In genomic region chr17:4834065-4834464, GRCm38 (mm10) we compare ENCODE assay signal across 11 mouse cellular contexts.
DNase-seq lines count a peak whose midpoint lies in the region; ATAC-seq lines count a peak whose summit lies in the region.
"Had no signal": no experiment of that assay in that cellular context is flagged by ENCODE, and none has a peak within 500 bp of the region (broad histone marks: within the 10 kb centered on the region; RNA-seq: fewer than 3 reads in every experiment).

No protein-coding gene starts in this region.

- WGBS in lung, embryonic 16.5 days: 32% methylated on average over 7 of the region's 7 CpGs

- peak; percentile 13 for DNase-seq in right cerebral cortex, adult 18-20 months
- no peak for DNase-seq in right cerebral cortex, postnatal 10 days (ENCODE audit: low spot score in 2 of 2)
- DNase-seq in kidney, adult 18-20 months: peak; percentile 23
- peak; percentile 33 to 51 for DNase-seq in urinary bladder, postnatal 36 days (ENCODE audit: low spot score in 2 of 2)
- DNase-seq in embryo, embryonic 10.5 days (ENCODE audit: low spot score): no peak
- DNase-seq in gastrocnemius, adult 18-20 months (ENCODE audit: low spot score): no peak
- DNase-seq in spleen, adult 18-20 months: no peak

- ATAC-seq in lung, embryonic 16.5 days (ENCODE audit: low read depth): peak; percentile 97
- ATAC-seq: intestine, embryonic 15.5 days had no signal

- H3K9ac ChIP-seq in lung, embryonic 16.5 days (ENCODE audit: low read length): no peak overlapping the region
- H3K9ac ChIP-seq: intestine, embryonic 15.5 days had no signal

- H3K4me1 ChIP-seq in lung, embryonic 16.5 days (replicated peaks; ENCODE audit: control insufficient read depth, insufficient read depth, low read length): 0 out of 2 replicates have a peak, but pooled peaks cover 4% of the 10 kb centered on the region
- H3K4me1 ChIP-seq: intestine, embryonic 15.5 days had no signal

- H3K9me3 ChIP-seq in lung, embryonic 16.5 days (ENCODE audit: control insufficient read depth, low read length): no peaks in the 10 kb centered on the region; the same call in 1 of the 2 replicates
- H3K9me3 ChIP-seq: G1E; intestine, embryonic 15.5 days had no signal

- H3K27ac ChIP-seq in lung, embryonic 16.5 days (ENCODE audit: low read length): peak overlapping the region; percentile 16
- H3K27ac ChIP-seq: intestine, embryonic 15.5 days had no signal

- H3K4me3 ChIP-seq in lung, embryonic 16.5 days (ENCODE audit: low read length): no peak overlapping the region
- H3K4me3 ChIP-seq: intestine, embryonic 15.5 days; myocyte had no signal

- no peaks in the 10 kb centered on the region for H3K27me3 ChIP-seq in lung, embryonic 16.5 days (ENCODE audit: control insufficient read depth, insufficient read depth, low read depth, low read length)
- H3K27me3 ChIP-seq: intestine, embryonic 15.5 days had no signal

- peak overlapping the region; percentile 32 for H3K4me2 ChIP-seq in lung, embryonic 16.5 days (ENCODE audit: low read depth, low read length)
- H3K4me2 ChIP-seq: intestine, embryonic 15.5 days had no signal

- H3K36me3 ChIP-seq in lung, embryonic 16.5 days (ENCODE audit: control insufficient read depth, insufficient read depth, low read length): no peaks in the 10 kb centered on the region
- H3K36me3 ChIP-seq: G1E; intestine, embryonic 15.5 days had no signal

Comparison
In these comparisons a context has a peak if more than half of its experiments do, and no peak if none do; other contexts are left out.
1. DNase-seq: peak in right cerebral cortex, adult 18-20 months (single experiment), kidney, adult 18-20 months (single experiment) and urinary bladder, postnatal 36 days (2 of 2); none in right cerebral cortex, postnatal 10 days (0 of 2), embryo, embryonic 10.5 days (single experiment), gastrocnemius, adult 18-20 months (single experiment) and spleen, adult 18-20 months (0 of 2).